Mouse (Mus musculus) thymus, postnatal 36 days (tissue): ENCODE data around the gene Ccdc136.

ENCODE experiments used
- DNase-seq, 2 experiments: peaks; one replicate each; pipeline ENCODE4 v3.0.0; 2022; ENCODE audit warnings: mixed read lengths in 2 of 2

Gene Ccdc136

GRCm38 (mm10) chr6:29396714-29397540, 818 bp downstream of the Ccdc136 start:
- no peak for DNase-seq

DNA sequence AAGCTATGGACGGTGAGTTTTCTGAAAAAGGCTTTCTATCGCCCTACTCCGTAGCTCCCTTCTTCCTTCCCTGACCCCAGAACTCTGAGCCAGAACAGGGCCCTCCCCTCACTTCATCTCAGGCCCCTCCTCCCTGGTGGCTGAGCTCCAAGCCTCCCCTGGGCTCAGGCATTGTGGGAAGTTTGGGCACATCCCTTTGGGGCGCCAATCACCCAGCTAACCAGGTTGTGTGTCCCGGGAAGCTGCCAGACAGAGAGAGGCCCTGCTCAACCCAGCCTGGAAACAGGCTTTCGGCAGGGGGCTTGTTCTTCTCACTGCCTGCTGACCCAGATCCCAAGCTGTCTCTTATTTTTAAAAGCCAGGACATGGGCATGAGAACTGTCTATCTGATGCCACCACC, 1.5 kb downstream of the Ccdc136 start:
- DNase-seq = no peak

GRCm38 (mm10) chr6:29399851-29400250, 3.7 kb downstream of the Ccdc136 start:
- no peak for DNase-seq

- DNase-seq = peak in 1 of 2 experiments; percentile 31
Observed at GRCm38 (mm10) chr6:29402693-29403342, 6.7 kb downstream of the Ccdc136 start.

- DNase-seq = no peak
Observed at GRCm38 (mm10) chr6:29406412-29406811, 10.3 kb downstream of the Ccdc136 start.

GRCm38 (mm10) chr6:29415446-29415845, 19.3 kb downstream of the Ccdc136 start:
- peak; percentile 28 to 40 for DNase-seq

GRCm38 (mm10) chr6:29420596-29420995, 24.5 kb downstream of the Ccdc136 start:
- no peak for DNase-seq

- DNase-seq = no peak
Observed at GRCm38 (mm10) chr6:29425118-29425517, 29.0 kb downstream of the Ccdc136 start.

DNA sequence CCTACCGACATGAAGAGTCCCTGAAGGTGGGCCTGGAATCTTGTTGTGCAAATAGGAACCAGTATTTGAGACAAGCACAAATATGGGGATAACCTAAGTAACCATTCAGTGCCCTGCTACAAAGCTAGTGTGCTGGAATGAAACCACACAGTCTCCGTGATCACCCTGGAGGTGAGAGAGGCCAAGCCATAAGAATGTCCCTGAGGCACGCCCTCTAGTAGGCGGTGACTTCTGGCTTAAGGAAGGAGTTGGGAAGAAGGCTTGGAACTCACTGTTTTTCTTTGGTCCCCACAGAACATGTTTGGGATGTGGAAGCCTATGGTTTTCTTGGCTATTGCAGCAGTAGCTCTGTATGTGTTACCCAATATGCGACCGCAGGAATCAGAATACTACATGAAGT, 30.2 kb downstream of the Ccdc136 start:
- DNase-seq = no peak

GRCm38 (mm10) chr6:29428171-29428570, 32.1 kb downstream of the Ccdc136 start:
- DNase-seq = no peak

DNA sequence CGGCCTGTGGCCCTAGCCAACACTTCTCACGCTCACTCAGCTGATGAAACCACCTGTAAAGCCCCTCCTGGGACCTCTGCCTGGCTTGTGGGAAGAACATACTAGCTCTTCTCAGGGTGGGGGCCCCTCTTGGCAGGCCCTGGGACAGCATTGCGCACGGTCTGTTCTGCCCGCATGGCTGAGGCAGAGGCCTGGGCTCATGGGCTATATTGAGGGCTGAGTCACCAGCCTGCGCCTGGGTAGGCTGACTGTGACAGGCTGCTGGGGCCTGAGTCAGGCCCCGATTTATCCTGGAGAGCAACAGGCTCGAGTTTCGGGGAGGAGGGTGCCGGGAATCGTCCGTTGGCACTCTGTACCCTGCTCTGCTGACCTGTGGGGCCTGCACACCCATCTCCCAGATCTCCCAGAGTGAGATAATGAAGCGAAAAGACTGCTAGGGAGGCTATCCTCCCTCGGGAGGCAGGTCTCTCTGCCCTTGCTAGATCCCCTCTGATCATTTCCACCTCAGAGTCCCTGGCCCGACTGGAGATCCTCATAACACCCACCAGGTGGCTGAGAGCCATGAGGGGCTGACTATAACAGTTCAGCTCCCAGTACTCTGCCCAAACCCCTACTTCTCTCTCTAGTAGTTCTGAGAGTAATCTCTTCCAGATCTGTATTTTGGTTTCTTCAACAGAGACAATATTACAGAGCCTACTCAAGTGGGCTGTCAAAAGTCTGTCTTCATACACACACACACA, 34.7 kb downstream of the Ccdc136 start:
- DNase-seq = no peak

GRCm38 (mm10) chr6:29431473-29431872, 35.4 kb downstream of the Ccdc136 start:
- DNase-seq = no peak

DNA sequence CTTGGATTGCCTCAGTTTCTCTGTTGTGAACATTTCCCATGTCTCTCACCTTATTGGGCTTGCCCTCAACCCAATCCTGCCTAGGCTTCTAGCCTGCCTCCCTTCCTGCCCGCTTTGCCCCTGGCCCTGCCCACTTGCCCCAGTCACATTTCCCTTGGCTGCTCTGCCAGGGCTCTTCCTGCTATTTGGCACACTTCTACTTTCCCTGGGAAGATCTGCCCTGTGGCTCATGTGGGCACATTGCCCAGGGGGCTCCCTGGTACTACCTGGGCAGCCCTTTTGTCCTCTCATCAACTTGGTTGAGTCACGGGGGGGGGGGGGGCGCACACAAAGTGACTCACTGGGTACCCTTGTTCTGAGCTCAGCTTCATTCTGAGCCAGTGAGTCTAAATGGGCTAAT, 36.0 kb downstream of the Ccdc136 start:
- no peak for DNase-seq

- DNase-seq = no peak
Observed at GRCm38 (mm10) chr6:29432676-29433037, 36.5 kb downstream of the Ccdc136 start.

DNA sequence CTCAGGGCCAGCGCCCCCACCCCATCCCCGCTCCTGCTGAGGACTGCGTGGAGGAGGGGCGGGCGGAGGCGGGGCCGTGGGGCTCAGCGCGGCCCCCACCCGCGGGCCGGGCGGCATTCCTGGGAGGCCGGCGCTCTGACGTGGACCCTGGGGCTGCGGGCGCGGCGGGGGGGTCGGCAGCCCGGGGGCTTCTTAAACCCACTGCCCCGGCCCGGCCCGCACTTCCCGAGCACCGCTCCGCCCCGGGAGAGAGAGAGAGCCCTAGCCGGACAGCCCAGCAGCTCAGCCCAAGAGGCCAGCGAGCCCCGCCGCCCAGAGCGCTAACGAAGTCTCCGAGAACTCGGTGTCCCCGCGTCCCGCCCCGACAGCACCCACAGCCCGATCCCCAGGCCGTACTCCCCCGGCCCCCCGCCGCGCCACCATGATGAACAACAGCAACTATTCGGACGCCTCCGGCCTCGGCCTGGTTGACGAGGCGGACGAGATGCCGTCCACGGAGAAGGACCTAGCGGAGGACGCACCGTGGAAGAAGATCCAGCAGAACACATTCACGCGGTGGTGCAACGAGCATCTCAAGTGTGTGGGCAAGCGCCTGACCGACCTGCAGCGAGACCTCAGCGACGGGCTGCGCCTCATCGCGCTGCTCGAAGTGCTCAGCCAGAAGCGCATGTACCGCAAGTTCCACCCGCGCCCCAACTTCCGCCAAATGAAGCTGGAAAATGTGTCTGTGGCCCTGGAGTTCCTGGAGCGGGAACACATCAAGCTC, 37.1 kb downstream of the Ccdc136 start, which contains the start of gene Flnc:
TSS of gene Flnc (plus strand) at position 219 of the 766 bp plus-strand sequence.
- DNase-seq = no peak

DNA sequence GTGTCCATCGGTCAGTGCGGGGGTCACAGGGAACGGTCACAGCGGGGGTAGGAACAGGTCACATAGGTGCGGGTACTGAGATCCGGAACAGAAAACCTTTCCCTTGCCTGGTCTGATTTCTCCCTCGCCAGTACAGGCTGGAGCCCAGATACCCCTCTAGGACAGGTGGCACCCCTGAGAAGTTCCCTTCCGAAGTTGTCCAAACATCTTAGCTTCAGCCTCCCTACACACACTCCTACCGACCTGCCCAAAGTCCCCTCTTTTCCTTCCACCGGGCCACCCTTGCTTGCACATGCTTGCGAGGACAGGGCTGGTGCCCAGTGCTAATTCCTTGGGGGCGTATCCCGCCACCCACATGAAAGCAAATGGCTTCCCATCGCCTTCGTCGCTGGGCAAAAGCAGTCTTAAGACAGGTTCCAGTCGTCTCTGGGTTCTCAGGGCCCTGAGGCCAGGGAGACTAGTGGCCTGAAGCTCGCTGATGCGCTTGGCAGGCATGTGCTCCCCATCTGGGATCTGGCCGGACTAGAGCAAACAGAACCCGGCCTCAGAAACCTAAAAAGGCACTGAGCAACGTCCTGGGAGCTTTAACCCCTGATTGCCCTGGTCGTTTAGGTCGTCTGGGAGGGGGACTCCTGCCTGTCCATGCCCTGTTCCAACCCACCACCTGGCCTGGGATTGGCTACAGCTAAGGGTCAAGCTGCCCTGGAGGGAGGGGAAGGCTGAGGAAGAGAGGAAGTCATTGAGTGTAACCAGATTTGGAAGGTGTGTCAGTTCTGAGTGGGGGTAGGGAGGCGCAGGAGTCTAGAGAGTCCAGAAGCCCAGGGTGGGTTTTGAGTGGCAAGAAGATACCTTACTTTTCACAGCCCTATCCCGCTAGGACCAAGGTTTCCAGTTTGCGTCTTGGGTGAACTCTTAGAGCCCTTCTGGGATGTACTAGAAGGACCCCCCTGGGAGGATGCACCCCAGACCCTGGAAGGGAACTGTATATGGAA, 38.0 kb downstream of the Ccdc136 start:
- DNase-seq = no peak

DNA sequence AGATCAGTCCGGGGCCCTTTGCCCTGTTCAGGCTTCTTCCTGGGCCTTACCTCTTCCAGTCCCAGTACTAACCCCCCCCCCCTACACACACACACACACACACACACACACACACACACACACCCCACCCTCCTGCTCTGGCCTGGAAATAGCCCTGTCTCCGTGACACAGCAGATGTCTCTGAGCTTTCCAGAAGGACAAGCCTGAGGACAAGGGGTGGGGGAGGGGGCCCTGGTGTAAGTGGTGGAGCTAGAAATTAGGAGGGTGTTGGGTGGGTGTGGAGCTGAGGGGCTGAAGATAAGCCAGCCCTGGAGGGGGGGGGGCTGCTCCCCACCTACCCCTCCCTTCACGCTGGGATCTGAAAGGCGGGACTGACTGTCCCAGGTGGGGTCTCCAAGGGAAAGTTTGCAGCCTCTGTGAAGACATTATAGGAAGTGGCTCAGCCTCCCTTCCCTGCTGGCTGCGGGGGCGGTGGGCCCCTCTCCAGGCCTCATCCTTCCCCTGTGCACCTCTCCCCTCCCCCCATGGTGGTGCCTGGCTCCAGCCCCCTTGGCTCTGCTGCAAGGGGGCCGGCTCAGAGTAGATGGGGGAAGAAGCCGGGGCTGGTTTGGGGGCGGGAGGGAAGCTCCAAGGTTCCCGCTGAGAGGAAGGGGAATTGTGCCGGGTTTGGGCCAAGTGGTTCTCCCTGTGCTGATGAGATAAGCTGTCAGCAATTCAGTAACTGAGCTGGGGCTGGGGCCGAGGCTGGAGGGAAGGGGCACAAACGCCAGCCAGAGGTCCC, 39.0 kb downstream of the Ccdc136 start:
- no peak for DNase-seq

GRCm38 (mm10) chr6:29435940-29436451, 39.9 kb downstream of the Ccdc136 start:
- DNase-seq = no peak

- DNase-seq = no peak
Observed at GRCm38 (mm10) chr6:29436461-29436934, 40.4 kb downstream of the Ccdc136 start.

- no peak for DNase-seq
Observed at GRCm38 (mm10) chr6:29439251-29439650, 43.1 kb downstream of the Ccdc136 start.
